8 mouse cellular contexts compared by ENCODE assay signal in genomic region chr11:78032809-78033195, GRCm38 (mm10). TPM values are rescaled to one million over a fixed set of nuclear protein-coding genes. Genes with fewer than 3 reads are reported as not detected.
DNase-seq lines count a peak whose midpoint lies in the region; ATAC-seq and TF ChIP-seq lines count a peak whose summit lies in the region.

No protein-coding gene starts in this region.

- H3K9me3 ChIP-seq in heart, embryonic 16.5 days (replicated peaks; ENCODE audit: control insufficient read depth, low read length) = no peaks in the 10 kb centered on the region
- no peaks in the 10 kb centered on the region for H3K9me3 ChIP-seq in MEL (replicated peaks; ENCODE audit: insufficient read depth, low read length)
- no peaks in the 10 kb centered on the region for H3K9me3 ChIP-seq in hindbrain, embryonic 10.5 days
- H3K9me3 ChIP-seq in megakaryocyte, embryonic 14.5 days = no peaks in the 10 kb centered on the region

- TF ChIP-seq RAD21 in MEL (IDR thresholded peaks at IDR 0.05; ENCODE audit: low read depth, low read length) = no peak

- H3K79me2 ChIP-seq in MEL (ENCODE audit: control insufficient read depth, insufficient read depth, low read length, poor library complexity) = peaks cover 8% of the 10 kb centered on the region; the same call in 1 of the 2 replicates

- no peak for ATAC-seq in heart, embryonic 16.5 days (replicated peaks; ENCODE audit: extremely low read depth, insufficient read depth, low FRiP score)

- peaks cover 17% of the 10 kb centered on the region for H3K36me3 ChIP-seq in heart, embryonic 16.5 days (ENCODE audit: control insufficient read depth, insufficient read depth)
- H3K36me3 ChIP-seq in MEL (ENCODE audit: control insufficient read depth in 1 of 2, insufficient read depth in 2 of 2, low read length in 2 of 2) = peaks cover 0 to 12% of the 10 kb centered on the region in 2 experiments; a peak in 3 of 4 replicates
- peaks cover 44% of the 10 kb centered on the region for H3K36me3 ChIP-seq in hindbrain, embryonic 10.5 days
- peaks cover 44% of the 10 kb centered on the region for H3K36me3 ChIP-seq in megakaryocyte, embryonic 14.5 days (replicated peaks; ENCODE audit: low read length)

- peaks cover 14% of the 10 kb centered on the region for H3K4me1 ChIP-seq in heart, embryonic 16.5 days (ENCODE audit: control insufficient read depth, insufficient read depth, low read length)
- H3K4me1 ChIP-seq in MEL (ENCODE audit: control insufficient read depth in 1 of 2, insufficient read depth in 2 of 2, low read length in 2 of 2) = peaks cover 6 to 12% of the 10 kb centered on the region in 2 experiments
- H3K4me1 ChIP-seq in hindbrain, embryonic 10.5 days (replicated peaks) = peaks cover 44% of the 10 kb centered on the region
- H3K4me1 ChIP-seq in megakaryocyte, embryonic 14.5 days = peaks cover 63% of the 10 kb centered on the region

- peak overlapping the region; percentile 61 for H3K4me3 ChIP-seq in heart, embryonic 16.5 days (ENCODE audit: low read length)
- H3K4me3 ChIP-seq in MEL (ENCODE audit: control insufficient read depth in 1 of 2, insufficient read depth in 1 of 2, low read depth in 2 of 2, low read length in 2 of 2) = peak overlapping the region; percentile 56 to 93
- peak overlapping the region; percentile 69 for H3K4me3 ChIP-seq in hindbrain, embryonic 10.5 days
- peak overlapping the region; percentile 93 for H3K4me3 ChIP-seq in megakaryocyte, embryonic 14.5 days (replicated peaks)

- H3K4me2 ChIP-seq in heart, embryonic 16.5 days (ENCODE audit: low read depth, low read length) = peak overlapping the region; percentile 90

- TF ChIP-seq CTCF in MEL (IDR thresholded peaks at IDR 0.05 in 2 of 3, conservative IDR thresholded peaks at IDR 0.05 in 1 of 3; ENCODE audit: control insufficient read depth in 1 of 3, insufficient read depth in 1 of 3, low read depth in 2 of 3, low read length in 3 of 3, poor library complexity in 1 of 3, severe bottlenecking in 1 of 3) = no peak

- 14% methylated on average over 5 of the region's 5 CpGs for WGBS in heart, embryonic 16.5 days
- WGBS in hindbrain, embryonic 10.5 days = 16% methylated on average over 5 of the region's 5 CpGs

- H3K9ac ChIP-seq in heart, embryonic 16.5 days (ENCODE audit: low read length) = peak overlapping the region; percentile 76
- H3K9ac ChIP-seq in MEL (ENCODE audit: control insufficient read depth, low read depth, low read length, poor library complexity, severe bottlenecking) = peak overlapping the region; percentile 87

- H3K27ac ChIP-seq in heart, embryonic 16.5 days (ENCODE audit: low read length) = no peak overlapping the region; the same call in 1 of the 2 replicates
- no peak overlapping the region for H3K27ac ChIP-seq in MEL (ENCODE audit: control insufficient read depth, low read depth, low read length)
- peak overlapping the region; percentile 93 for H3K27ac ChIP-seq in hindbrain, embryonic 10.5 days

- TF ChIP-seq POLR2A in MEL (IDR thresholded peaks at IDR 0.05; ENCODE audit: control insufficient read depth in 1 of 2, insufficient read depth in 1 of 2, low read depth in 1 of 2, low read length in 2 of 2, poor library complexity in 1 of 2) = no peak

- no peaks in the 10 kb centered on the region for H3K27me3 ChIP-seq in heart, embryonic 16.5 days (ENCODE audit: control insufficient read depth, insufficient read depth, low read length)
- no peaks in the 10 kb centered on the region for H3K27me3 ChIP-seq in MEL (ENCODE audit: control insufficient read depth in 1 of 2, insufficient read depth in 2 of 2, low read length in 2 of 2)
- H3K27me3 ChIP-seq in hindbrain, embryonic 10.5 days (ENCODE audit: insufficient read depth, poor library complexity, severe bottlenecking) = no peaks in the 10 kb centered on the region; the same call in 1 of the 2 replicates
- no peaks in the 10 kb centered on the region for H3K27me3 ChIP-seq in megakaryocyte, embryonic 14.5 days (replicated peaks)

- no peak for DNase-seq in heart, postnatal 4 days
- DNase-seq in MEL (ENCODE audit: low read depth, low spot score) = no peak
- no peak for DNase-seq in hindbrain, embryonic 10.5 days (ENCODE audit: low spot score)
- no peak for DNase-seq in cerebellum, postnatal 10 days
- no peak for DNase-seq in testis, postnatal 10 days (ENCODE audit: low spot score)
- DNase-seq in frontal cortex, postnatal 10 days (ENCODE audit: low spot score in 2 of 2) = no peak

- TF ChIP-seq EP300 in MEL (IDR thresholded peaks at IDR 0.05; ENCODE audit: low read depth in 1 of 2, low read length in 2 of 2) = no peak; a peak in 1 of 4 replicates

TF ChIP-seq in MEL, 35 proteins besides CTCF, POLR2A, EP300 and RAD21:
- TF ChIP-seq NRF1 (IDR thresholded peaks at IDR 0.05; ENCODE audit: insufficient read depth, low read depth, low read length, poor library complexity, severe bottlenecking) (no peak), ETS1 (IDR thresholded peaks at IDR 0.05; ENCODE audit: low read depth, low read length) (no peak), RCOR1 (IDR thresholded peaks at IDR 0.05; ENCODE audit: low read depth, low read length) (peak; percentile 17; the same call in 1 of the 2 replicates)
TF ChIP-seq in MEL: peak in this region for 1.

RNA-seq across cellular contexts. Expression of gene Dhrs13, which starts 0.7 kb away (rescaled TPM):
- polyA plus RNA-seq in heart, embryonic 16.5 days (2015; fragmentation: Nextera tagmentation; extraction: Ambion mirVana) = 12.3 and 12.6 TPM in 2 replicates
- 1 to 10 TPM; 7.8 to 9.3 TPM for total RNA-seq in heart, postnatal 4 days (2021)
- total RNA-seq in MEL (2012; rRNA removed) = 30.1 and 36.7 TPM in 2 replicates
- 10 to 100 TPM in 1 of 2 experiments, not detected in 1; 27.9 TPM for polyA plus RNA-seq in MEL (2012; ENCODE audit: insufficient read depth in 1 of 2, insufficient read length in 2 of 2, low read depth in 1 of 2, low replicate concordance in 2 of 2, missing spikeins in 1 of 2)
- 16.6 and 17.0 TPM in 2 replicates for polyA plus RNA-seq in hindbrain, embryonic 10.5 days (2016; fragmentation: Nextera tagmentation; extraction: Ambion mirVana)
- 5.9 and 7.0 TPM in 2 replicates for polyA plus RNA-seq in megakaryocyte, embryonic 14.5 days (2012; ENCODE audit: insufficient read depth, low replicate concordance)

RNA-seq across cellular contexts. Expression of gene Flot2, which starts 4.9 kb away (rescaled TPM):
- 109 and 112 TPM in 2 replicates for polyA plus RNA-seq in heart, embryonic 16.5 days (2015; fragmentation: Nextera tagmentation; extraction: Ambion mirVana)
- 10 to 100 TPM; 89.1 to 98.5 TPM for total RNA-seq in heart, postnatal 4 days (2021)
- 0.08 TPM in 1 of 2 replicates, not detected in the other for total RNA-seq in MEL (2012; rRNA removed)
- polyA plus RNA-seq in MEL (2012; ENCODE audit: insufficient read depth in 1 of 2, insufficient read length in 2 of 2, low read depth in 1 of 2, low replicate concordance in 2 of 2, missing spikeins in 1 of 2) = under 1 TPM in 1 of 2 experiments, not detected in 1; 0.15 TPM
- polyA plus RNA-seq in hindbrain, embryonic 10.5 days (2016; fragmentation: Nextera tagmentation; extraction: Ambion mirVana) = 73.0 and 76.3 TPM in 2 replicates
- 2.2 and 9.5 TPM in 2 replicates for polyA plus RNA-seq in megakaryocyte, embryonic 14.5 days (2012; ENCODE audit: insufficient read depth, low replicate concordance)

RNA-seq across cellular contexts. Expression of gene Eral1, which starts 47.4 kb away (rescaled TPM):
- 27.6 TPM in 2 replicates for polyA plus RNA-seq in heart, embryonic 16.5 days (2015; fragmentation: Nextera tagmentation; extraction: Ambion mirVana)
- total RNA-seq in heart, postnatal 4 days (2021) = 10 to 100 TPM; 23.7 to 24.0 TPM
- total RNA-seq in MEL (2012; rRNA removed) = 39.6 and 43.5 TPM in 2 replicates
- 10 to 100 TPM in 1 of 2 experiments, not detected in 1; 38.4 TPM for polyA plus RNA-seq in MEL (2012; ENCODE audit: insufficient read depth in 1 of 2, insufficient read length in 2 of 2, low read depth in 1 of 2, low replicate concordance in 2 of 2, missing spikeins in 1 of 2)
- 40.6 and 41.4 TPM in 2 replicates for polyA plus RNA-seq in hindbrain, embryonic 10.5 days (2016; fragmentation: Nextera tagmentation; extraction: Ambion mirVana)
- polyA plus RNA-seq in megakaryocyte, embryonic 14.5 days (2012; ENCODE audit: insufficient read depth, low replicate concordance) = 1.6 TPM in 1 of 2 replicates, not detected in the other

RNA-seq across cellular contexts. Expression of gene Phf12, which starts 50.2 kb away (rescaled TPM):
- 11.6 and 12.4 TPM in 2 replicates for polyA plus RNA-seq in heart, embryonic 16.5 days (2015; fragmentation: Nextera tagmentation; extraction: Ambion mirVana)
- total RNA-seq in heart, postnatal 4 days (2021) = 10 to 100 TPM; 42.3 to 43.2 TPM
- total RNA-seq in MEL (2012; rRNA removed) = 19.2 and 20.7 TPM in 2 replicates
- polyA plus RNA-seq in MEL (2012; ENCODE audit: insufficient read depth in 1 of 2, insufficient read length in 2 of 2, low read depth in 1 of 2, low replicate concordance in 2 of 2, missing spikeins in 1 of 2) = 10 to 100 TPM; 43.8 to 56.9 TPM
- polyA plus RNA-seq in hindbrain, embryonic 10.5 days (2016; fragmentation: Nextera tagmentation; extraction: Ambion mirVana) = 14.5 and 19.7 TPM in 2 replicates
- 75.4 and 178 TPM in 2 replicates for polyA plus RNA-seq in megakaryocyte, embryonic 14.5 days (2012; ENCODE audit: insufficient read depth, low replicate concordance)
